Mouse (Mus musculus): ENCODE results near the gene Tnip3. TPM values are rescaled to one million over a fixed set of nuclear protein-coding genes. Genes with fewer than 3 reads are reported as not detected.

Gene Tnip3
- not detected in 2 replicates for polyA plus RNA-seq (2015; fragmentation: Nextera tagmentation; extraction: Ambion mirVana)

DNA sequence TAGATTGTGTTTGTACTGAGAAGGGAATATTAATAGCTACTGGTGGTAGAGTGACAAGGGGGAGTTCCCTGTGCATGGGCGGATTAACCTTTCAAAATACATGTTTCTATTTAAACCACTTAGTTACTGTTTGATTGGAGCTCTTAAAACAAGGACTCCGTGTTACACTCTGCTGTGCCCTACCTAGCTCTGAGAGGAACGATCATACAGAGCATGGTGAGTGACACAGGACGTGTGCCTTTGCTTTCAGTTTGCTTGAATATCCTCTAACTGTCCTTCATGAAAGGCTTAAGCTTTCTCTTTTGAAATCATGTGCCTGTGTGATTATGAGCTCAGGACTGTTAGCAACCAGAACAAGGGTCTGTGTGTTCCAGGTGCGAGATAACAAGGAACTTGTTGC is at the start of gene Tnip3:
TSS of gene Tnip3 (plus strand) at position 122 of the 400 bp plus-strand sequence.
- no peak within 1 kb of the TSS for H3K4me2 ChIP-seq
- H3K9ac ChIP-seq, result no peak within 1 kb of the TSS
- WGBS, result 80% methylated on average over 5 of the region's 5 CpGs
- no peaks in the 10 kb centered on the region for H3K27me3 ChIP-seq
- no peak for ATAC-seq (ENCODE audit: insufficient number of reproducible peaks, insufficient read depth, low FRiP score, low TSS enrichment, low read depth)
- H3K4me3 ChIP-seq, result no peak within 1 kb of the TSS
- no peak within 1 kb of the TSS for H3K27ac ChIP-seq
- no peaks in the 10 kb centered on the region for H3K9me3 ChIP-seq
- H3K36me3 ChIP-seq, result no peaks in the 10 kb centered on the region
- no peaks in the 10 kb centered on the region for H3K4me1 ChIP-seq

DNA sequence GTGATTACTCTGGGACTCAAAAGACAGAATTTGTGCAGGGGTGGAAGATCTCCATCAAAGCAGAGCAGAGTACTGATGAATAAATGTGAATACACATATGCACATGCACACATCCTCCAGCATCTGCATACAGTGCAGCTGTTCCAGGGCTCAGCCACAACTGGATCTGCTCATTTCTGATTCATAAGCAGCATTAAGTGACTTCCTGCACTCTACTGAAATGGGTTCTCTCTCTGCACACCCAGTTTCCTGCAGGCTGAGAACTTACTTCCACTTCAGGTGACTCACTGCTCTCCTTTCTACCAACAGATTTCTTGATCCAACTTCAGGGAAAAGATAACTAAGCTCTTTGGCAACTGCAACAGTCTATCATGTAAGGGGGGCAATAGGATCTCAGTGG is 26.3 kb upstream of the Tnip3 start:
- Histone ChIP-seq H3K27me3 (no peaks in the 10 kb centered on the region), H3K36me3 (no peaks in the 10 kb centered on the region), H3K9ac (no peak overlapping the region), H3K9me3 (no peaks in the 10 kb centered on the region), H3K4me1 (no peaks in the 10 kb centered on the region), H3K4me2 (no peak overlapping the region), H3K27ac (no peak overlapping the region), H3K4me3 (no peak overlapping the region)
- ATAC-seq (ENCODE audit: insufficient number of reproducible peaks, insufficient read depth, low FRiP score, low TSS enrichment, low read depth), result no peak

DNA sequence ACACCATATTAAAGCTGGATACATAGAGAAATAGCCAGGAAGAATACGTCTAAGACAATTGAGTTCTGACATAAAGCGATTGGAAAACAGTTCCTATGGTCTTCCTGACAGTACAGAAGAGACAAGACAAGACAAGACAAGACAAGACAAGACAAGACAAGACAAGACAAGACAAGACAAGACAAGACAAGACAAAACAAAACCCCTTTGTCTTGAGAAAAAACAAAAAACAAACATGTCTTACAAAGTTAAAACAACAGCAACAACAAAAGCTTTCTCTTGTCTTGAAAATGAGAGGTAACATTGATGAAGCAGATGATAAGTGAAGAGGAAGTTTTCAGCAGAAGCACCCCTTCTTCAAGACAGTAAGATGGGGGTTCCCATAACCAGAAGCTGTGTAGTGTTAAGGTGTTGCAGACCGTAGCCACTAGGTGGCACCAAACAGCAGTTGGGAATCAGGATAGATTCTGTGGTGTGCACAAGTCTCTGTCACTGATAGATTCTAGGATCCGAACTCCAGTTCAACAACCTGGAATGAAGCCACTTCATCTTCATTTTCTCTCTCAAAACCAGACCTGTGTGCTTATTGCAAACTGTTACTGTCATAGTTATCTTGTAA is 15.0 kb upstream of the Tnip3 start:
- H3K4me3 ChIP-seq, result no peak overlapping the region
- H3K9me3 ChIP-seq, result no peaks in the 10 kb centered on the region
- no peaks in the 10 kb centered on the region for H3K27me3 ChIP-seq
- no peak overlapping the region for H3K9ac ChIP-seq
- no peaks in the 10 kb centered on the region for H3K4me1 ChIP-seq
- WGBS, result 43% methylated on average over 4 of the region's 4 CpGs
- no peak overlapping the region for H3K4me2 ChIP-seq
- no peak for ATAC-seq (ENCODE audit: insufficient number of reproducible peaks, insufficient read depth, low FRiP score, low TSS enrichment, low read depth)
- H3K36me3 ChIP-seq, result no peaks in the 10 kb centered on the region
- H3K27ac ChIP-seq, result no peak overlapping the region

DNA sequence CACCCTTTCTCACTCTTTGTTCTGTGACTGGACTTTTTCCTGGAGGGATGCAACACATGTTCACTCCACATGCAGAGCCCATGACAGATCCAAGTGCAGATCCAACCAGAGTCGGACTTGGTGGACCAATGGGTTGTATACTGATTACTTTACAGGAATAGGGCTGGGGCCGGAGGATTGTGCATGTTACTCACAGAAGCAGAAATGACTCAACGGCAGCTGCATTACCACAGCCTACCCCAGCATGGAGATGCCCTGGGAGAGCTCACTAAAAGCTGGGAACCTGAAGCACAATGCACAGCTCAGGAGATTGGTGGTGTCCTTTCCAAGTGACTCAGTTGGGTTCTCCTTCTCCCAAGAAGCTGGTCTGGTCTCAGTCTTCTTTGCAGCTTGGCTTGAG is 11.3 kb upstream of the Tnip3 start:
- Histone ChIP-seq H3K9ac (no peak overlapping the region), H3K4me1 (no peaks in the 10 kb centered on the region), H3K4me3 (no peak overlapping the region), H3K27me3 (no peaks in the 10 kb centered on the region), H3K9me3 (no peaks in the 10 kb centered on the region), H3K27ac (no peak overlapping the region), H3K4me2 (no peak overlapping the region), H3K36me3 (no peaks in the 10 kb centered on the region)
- no peak for ATAC-seq (ENCODE audit: insufficient number of reproducible peaks, insufficient read depth, low FRiP score, low TSS enrichment, low read depth)
- 92% methylated on average over 3 of the region's 3 CpGs for WGBS

DNA sequence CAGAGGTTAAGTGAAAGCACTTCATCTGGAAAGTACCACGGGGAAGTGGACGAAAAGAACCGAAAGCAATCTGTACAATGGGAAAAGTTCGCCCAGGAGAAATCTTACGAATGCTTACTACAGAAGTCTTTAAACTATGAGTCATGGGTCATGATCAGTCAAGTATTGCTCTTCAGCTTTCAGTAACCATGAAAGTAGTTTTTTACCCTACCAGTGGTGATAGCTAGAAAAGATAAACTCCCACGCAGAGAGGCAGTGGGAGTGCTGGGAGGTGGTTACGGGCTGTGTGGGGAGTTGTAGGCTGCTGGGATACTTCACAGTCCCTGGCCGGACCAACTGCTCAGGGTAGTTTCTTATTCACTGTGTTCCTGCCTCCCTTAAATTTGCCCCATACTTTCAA is 8.4 kb upstream of the Tnip3 start:
- 89% methylated on average over 8 of the region's 8 CpGs for WGBS
- H3K4me2 ChIP-seq, result no peak overlapping the region
- ATAC-seq (ENCODE audit: insufficient number of reproducible peaks, insufficient read depth, low FRiP score, low TSS enrichment, low read depth), result no peak
- H3K9ac ChIP-seq, result no peak overlapping the region
- no peak overlapping the region for H3K4me3 ChIP-seq
- H3K36me3 ChIP-seq, result no peaks in the 10 kb centered on the region
- H3K27me3 ChIP-seq, result no peaks in the 10 kb centered on the region
- H3K27ac ChIP-seq, result no peak overlapping the region
- no peaks in the 10 kb centered on the region for H3K9me3 ChIP-seq
- H3K4me1 ChIP-seq, result no peaks in the 10 kb centered on the region

DNA sequence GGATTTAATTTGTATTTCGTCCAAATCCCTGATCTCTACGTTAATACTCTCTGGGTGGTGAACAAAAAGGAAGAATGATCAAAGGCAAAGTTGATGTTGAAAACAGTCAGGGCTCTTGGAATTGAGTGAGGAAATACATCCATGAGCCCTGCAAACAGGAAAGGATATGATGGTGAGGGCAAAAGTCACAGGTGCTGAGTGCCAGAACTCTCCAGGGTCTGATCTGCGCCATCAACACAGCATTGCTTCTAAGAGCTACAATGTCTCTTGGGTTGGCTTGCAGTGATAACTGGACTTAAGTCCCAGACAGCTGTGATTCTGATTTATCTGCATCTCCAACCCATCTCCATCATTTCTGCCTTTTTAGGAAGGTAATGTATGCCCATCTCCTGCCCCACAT is 4.3 kb upstream of the Tnip3 start:
- WGBS, result 74% methylated on average over 3 of the region's 3 CpGs

DNA sequence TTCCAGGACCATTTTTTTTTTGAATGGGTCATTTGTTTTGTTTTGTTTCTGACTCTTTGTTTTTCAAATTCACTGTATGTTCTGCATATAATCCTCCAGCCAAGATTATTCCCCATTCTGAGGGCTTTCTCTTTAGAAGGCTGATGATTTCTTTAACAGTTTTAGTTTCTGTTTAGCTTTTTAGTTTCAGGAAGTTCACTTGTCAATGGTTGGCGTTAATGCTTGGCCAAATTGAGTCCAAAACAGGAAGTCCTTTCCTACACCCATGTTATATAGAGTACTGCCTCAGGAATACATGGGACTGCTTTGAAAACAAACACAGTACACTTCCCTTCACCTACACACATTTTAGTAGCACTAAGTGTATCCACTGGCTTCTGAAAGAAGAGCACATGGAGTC is 2.8 kb downstream of the Tnip3 start:
- Histone ChIP-seq H3K36me3 (no peaks in the 10 kb centered on the region), H3K4me2 (no peak overlapping the region), H3K4me3 (no peak overlapping the region), H3K4me1 (no peaks in the 10 kb centered on the region), H3K27ac (no peak overlapping the region), H3K9me3 (no peaks in the 10 kb centered on the region), H3K27me3 (no peaks in the 10 kb centered on the region), H3K9ac (no peak overlapping the region)
- 70% methylated on average over 1 of the region's 1 CpGs for WGBS
- no peak for ATAC-seq (ENCODE audit: insufficient number of reproducible peaks, insufficient read depth, low FRiP score, low TSS enrichment, low read depth)

More for the DNA sequence above, 4.3 kb upstream of the Tnip3 start:
- Histone ChIP-seq H3K4me1 (no peaks in the 10 kb centered on the region), H3K27me3 (no peaks in the 10 kb centered on the region), H3K4me2 (no peak overlapping the region), H3K9me3 (no peaks in the 10 kb centered on the region), H3K4me3 (no peak overlapping the region), H3K9ac (no peak overlapping the region), H3K27ac (no peak overlapping the region), H3K36me3 (no peaks in the 10 kb centered on the region)
- no peak for ATAC-seq (ENCODE audit: insufficient number of reproducible peaks, insufficient read depth, low FRiP score, low TSS enrichment, low read depth)

DNA sequence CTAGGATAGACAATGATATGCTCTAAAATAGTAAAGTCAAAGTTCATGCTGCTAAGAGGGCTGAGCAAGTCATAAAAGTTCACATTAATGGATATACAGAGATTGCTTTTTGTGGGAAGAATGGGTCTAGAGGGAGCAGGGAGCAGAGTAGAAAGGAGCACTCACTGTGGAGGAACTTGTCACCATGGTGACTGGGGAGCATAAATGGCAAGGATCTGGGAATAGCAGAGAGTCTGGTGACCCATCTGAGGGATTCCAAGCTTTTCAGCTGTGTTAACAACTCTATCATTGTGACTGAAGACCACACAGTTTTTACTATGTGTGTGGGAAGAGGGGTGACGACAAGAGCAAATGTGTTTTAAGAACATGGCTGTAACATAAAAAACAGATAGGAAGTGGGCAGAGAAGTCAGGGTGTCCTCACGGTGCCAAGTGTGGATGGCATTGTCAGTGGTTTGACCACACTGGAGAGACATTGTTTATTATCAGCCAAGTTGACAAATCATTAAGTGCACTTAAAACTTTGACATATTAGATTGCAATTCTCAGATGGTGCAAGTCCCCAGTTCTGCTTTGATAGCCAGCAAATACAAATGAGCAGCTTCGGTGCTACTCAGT is 6.2 kb downstream of the Tnip3 start:
- H3K4me2 ChIP-seq, result no peak overlapping the region
- H3K36me3 ChIP-seq, result no peaks in the 10 kb centered on the region
- H3K27me3 ChIP-seq, result no peaks in the 10 kb centered on the region
- no peak for ATAC-seq (ENCODE audit: insufficient number of reproducible peaks, insufficient read depth, low FRiP score, low TSS enrichment, low read depth)
- H3K9me3 ChIP-seq, result no peaks in the 10 kb centered on the region
- H3K27ac ChIP-seq, result no peak overlapping the region
- H3K4me3 ChIP-seq, result no peak overlapping the region
- H3K4me1 ChIP-seq, result no peaks in the 10 kb centered on the region
- WGBS, result 84% methylated on average over 3 of the region's 3 CpGs
- H3K9ac ChIP-seq, result no peak overlapping the region

DNA sequence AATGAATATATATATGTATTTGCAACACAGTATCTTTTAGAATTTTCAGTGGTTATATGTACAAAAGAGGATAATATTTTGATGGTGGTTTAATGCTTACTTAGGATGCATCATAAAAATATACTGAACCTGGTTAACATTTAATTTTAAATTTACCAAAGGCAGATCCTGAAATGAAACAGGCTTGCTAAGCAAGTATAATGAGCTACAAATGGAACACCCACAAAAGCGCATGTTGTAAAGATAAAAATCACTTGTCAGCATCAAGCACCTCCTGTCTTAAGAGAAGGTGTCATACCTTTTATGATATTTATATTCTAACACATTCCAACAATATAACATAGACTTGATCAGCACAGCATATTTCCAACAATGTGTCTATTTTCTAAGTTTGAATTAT is 8.6 kb downstream of the Tnip3 start:
- no peaks in the 10 kb centered on the region for H3K36me3 ChIP-seq
- WGBS, result 82% methylated on average over 1 of the region's 1 CpGs
- no peaks in the 10 kb centered on the region for H3K27me3 ChIP-seq
- H3K4me2 ChIP-seq, result no peak overlapping the region
- H3K4me3 ChIP-seq, result no peak overlapping the region
- H3K4me1 ChIP-seq, result no peaks in the 10 kb centered on the region
- H3K27ac ChIP-seq, result no peak overlapping the region
- H3K9ac ChIP-seq, result no peak overlapping the region
- no peak for ATAC-seq (ENCODE audit: insufficient number of reproducible peaks, insufficient read depth, low FRiP score, low TSS enrichment, low read depth)
- no peaks in the 10 kb centered on the region for H3K9me3 ChIP-seq

DNA sequence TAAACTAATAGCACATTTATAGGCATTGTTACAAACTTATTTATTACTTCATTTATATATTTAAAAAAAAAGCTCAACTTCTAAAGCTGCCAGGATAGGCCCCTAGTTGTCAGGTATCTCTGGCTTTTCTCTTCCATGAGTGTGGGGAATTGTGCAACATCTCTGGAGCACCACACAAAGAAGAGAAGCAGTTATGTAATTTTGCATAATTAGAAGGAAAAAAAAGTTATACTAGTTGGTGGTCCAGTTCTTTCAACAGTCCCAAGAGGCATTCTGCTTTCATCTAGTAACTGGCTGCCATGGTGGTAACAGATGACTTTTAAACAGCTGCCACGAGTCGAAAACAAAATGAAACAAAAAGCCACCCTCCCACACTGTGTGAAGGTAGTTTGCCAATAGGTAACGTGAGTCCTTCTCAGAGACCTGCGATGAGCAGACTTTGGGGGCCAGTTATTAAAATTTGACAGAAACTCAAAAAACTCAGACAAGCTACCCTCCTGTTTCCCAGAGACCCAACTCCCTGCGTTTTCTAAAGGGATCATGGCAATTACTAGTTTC is 12.3 kb downstream of the Tnip3 start:
- Histone ChIP-seq H3K27me3 (no peaks in the 10 kb centered on the region), H3K4me1 (no peaks in the 10 kb centered on the region), H3K9me3 (no peaks in the 10 kb centered on the region), H3K4me3 (no peak overlapping the region), H3K4me2 (no peak overlapping the region), H3K9ac (no peak overlapping the region), H3K36me3 (no peaks in the 10 kb centered on the region), H3K27ac (no peak overlapping the region)
- 42% methylated on average over 5 of the region's 5 CpGs for WGBS
- no peak for ATAC-seq (ENCODE audit: insufficient number of reproducible peaks, insufficient read depth, low FRiP score, low TSS enrichment, low read depth)

DNA sequence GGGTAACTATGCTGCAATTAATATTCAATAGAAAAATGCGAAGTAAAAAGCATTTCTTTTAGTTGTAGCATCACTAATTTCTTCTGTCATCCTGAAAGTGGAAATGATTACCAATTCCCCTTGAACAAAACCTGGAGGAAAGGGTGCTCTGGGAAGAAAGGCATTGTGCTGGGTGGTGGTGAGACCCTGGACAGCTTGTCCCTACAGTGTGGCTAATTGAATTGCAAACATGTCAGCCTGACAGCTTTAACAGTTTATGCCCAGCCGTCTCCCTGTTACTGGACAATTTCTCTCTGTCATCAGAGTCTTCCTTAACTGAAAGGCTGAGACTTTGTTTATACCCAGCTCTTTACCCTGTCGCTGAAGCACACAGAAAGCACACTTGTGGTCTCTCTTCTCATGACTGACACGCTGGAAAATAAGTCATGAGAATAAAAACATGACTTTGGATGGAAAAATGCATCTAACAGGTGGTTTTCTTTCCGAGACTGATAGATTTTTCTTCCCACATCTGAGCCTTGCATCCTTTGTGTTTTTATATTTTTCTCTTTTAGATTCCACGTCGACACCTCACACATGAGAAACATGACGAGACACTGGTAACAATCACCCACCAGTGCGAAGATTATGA is 13.0 kb downstream of the Tnip3 start:
- Histone ChIP-seq H3K9ac (no peak overlapping the region), H3K4me2 (no peak overlapping the region), H3K4me3 (no peak overlapping the region), H3K4me1 (no peaks in the 10 kb centered on the region), H3K27me3 (no peaks in the 10 kb centered on the region), H3K36me3 (no peaks in the 10 kb centered on the region), H3K27ac (no peak overlapping the region), H3K9me3 (no peaks in the 10 kb centered on the region)
- 58% methylated on average over 9 of the region's 9 CpGs for WGBS
- no peak for ATAC-seq (ENCODE audit: insufficient number of reproducible peaks, insufficient read depth, low FRiP score, low TSS enrichment, low read depth)

DNA sequence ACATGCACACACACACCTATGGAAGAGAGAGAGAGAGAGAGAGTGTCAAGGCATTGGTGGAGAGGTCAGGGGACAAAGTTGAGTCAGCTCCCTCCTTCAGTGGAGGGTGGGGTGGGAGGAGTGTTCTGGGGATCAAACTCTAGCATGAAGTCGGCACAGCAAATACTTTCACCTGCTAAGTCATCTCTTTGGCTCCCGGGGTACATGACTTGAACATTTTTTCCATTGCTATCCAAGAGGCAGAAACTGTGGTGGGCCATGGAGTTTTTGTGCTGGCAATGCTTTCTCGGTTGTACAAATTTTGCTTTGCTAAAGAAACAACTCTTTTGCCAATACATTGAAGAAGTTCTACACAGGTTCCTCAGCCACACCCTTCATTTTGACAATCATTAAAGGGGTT is 13.8 kb downstream of the Tnip3 start:
- no peak overlapping the region for H3K27ac ChIP-seq
- H3K27me3 ChIP-seq, result no peaks in the 10 kb centered on the region
- H3K9ac ChIP-seq, result no peak overlapping the region
- no peaks in the 10 kb centered on the region for H3K9me3 ChIP-seq
- no peaks in the 10 kb centered on the region for H3K36me3 ChIP-seq
- ATAC-seq (ENCODE audit: insufficient number of reproducible peaks, insufficient read depth, low FRiP score, low TSS enrichment, low read depth), result no peak
- no peaks in the 10 kb centered on the region for H3K4me1 ChIP-seq
- H3K4me2 ChIP-seq, result no peak overlapping the region
- H3K4me3 ChIP-seq, result no peak overlapping the region
- 74% methylated on average over 3 of the region's 3 CpGs for WGBS
